Mouse (Mus musculus) liver, embryonic 14.5 days (tissue): ENCODE results near the gene Cwc27.
A peak's percentile ranks its signal among the peaks of the same experiment; 100 is the strongest.

Source experiments
- CTCF ChIP-seq: IDR thresholded peaks from 2 replicates; pipeline ENCODE4 v1.5.1; 2016; ENCODE audit warnings: antibody characterized with exemption, low read depth, control low read depth
- EP300 ChIP-seq: IDR thresholded peaks from 2 replicates; pipeline ENCODE4 v1.6.1; 2016; ENCODE audit warnings: antibody characterized with exemption, low read depth

DNA sequence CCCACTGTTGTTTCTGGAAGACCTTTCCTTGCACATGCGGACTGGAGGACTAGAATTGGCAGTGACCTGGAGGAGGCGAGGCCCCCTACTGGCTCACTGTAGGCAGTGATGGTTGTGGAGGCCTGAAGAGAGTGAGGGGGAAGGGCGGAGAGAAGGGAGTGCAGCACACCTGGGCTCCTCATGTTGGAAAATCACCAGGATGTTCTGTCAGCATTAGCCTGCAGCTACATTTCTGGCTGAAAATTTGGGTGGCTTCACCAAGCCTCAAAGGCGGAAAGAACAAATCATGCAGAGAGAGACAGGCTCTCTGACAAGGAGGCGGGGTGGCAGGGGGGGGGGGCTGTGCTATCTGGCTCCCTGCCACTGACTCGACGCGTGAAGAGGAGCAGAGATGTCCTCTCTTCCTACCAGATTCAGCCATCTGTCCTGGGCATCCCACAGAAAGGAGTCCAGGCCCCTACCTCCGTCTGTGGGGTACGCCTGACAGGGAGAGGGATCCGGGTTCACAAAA lies 226.8 kb downstream of the Cwc27 start:
- TF ChIP-seq CTCF (peak; percentile 49), EP300 (no peak)
